Mouse (Mus musculus) stomach, postnatal 0 days (tissue): ENCODE measurements at regions not wholly inside any gene's neighbourhood (a gene's known extent, or its start where the extent isn't known, plus 50 kb on each side); places are given as distances from the start of the nearest gene placed in this dataset.

Source experiments
- CTCF ChIP-seq: IDR thresholded peaks from 2 replicates; pipeline ENCODE4 v1.5.1; 2016; ENCODE audit warnings: antibody characterized with exemption, low read depth, mild to moderate bottlenecking, moderate library complexity
- EP300 ChIP-seq: optimal IDR thresholded peaks from 2 replicates; pipeline ENCODE3; 2016; ENCODE audit warnings: antibody characterized with exemption

DNA sequence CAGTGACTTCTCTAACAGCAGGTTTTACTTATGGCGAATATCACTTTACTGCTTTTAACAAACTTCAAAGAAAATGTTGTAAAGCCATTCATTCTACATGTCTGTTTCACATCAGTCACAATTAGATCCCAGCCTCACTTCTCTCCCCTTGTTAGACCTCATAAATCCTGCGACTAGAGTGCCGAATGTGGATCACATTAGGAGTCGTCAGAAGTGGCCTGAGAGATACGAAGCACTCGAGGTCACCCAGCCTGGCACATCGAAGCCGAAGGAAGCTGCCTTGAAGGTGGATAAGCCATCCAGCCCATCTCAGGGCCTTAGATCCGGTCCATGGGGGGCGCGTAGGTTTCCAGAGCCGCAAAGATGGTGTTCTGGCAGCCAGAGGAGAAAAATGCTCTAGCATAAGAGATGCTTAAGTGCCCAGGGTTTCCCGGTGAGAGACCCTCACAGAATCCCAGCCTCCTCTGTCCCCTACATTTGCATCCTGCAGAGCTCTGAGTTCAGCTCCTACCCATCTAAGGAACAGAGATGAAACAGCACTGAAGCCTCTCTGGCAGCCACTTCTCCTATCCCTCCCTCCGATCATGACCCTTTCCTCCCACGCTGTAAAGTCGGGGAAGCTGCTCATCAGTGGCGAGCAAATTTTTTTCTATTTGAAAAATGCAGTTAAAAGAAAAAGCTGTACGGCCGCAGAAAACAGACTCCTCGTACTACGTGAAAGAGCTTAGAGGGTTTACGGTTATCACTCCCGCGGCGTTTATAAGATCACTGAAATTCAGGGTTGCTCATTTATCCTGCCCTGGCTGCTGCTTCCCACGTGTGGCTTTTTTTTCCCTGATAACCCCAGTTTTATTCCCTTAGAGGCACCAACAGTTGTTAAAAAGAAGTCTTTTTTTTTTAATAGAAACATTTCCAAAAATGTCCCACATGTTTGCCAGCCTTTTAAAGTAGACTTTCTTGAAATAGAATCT is 70.3 kb upstream of the Irx5 start:
- no peak for TF ChIP-seq CTCF
- no peak for TF ChIP-seq EP300
